Mouse (Mus musculus) stomach, postnatal 0 days (tissue): ENCODE measurements at regions not wholly inside any gene's neighbourhood (a gene's known extent, or its start where the extent isn't known, plus 50 kb on each side); places are given as distances from the start of the nearest gene placed in this dataset.

ENCODE experiments used
- CTCF ChIP-seq: IDR thresholded peaks from 2 replicates; pipeline ENCODE4 v1.5.1; 2016; ENCODE audit warnings: antibody characterized with exemption, low read depth, mild to moderate bottlenecking, moderate library complexity
- EP300 ChIP-seq: optimal IDR thresholded peaks from 2 replicates; pipeline ENCODE3; 2016; ENCODE audit warnings: antibody characterized with exemption

DNA sequence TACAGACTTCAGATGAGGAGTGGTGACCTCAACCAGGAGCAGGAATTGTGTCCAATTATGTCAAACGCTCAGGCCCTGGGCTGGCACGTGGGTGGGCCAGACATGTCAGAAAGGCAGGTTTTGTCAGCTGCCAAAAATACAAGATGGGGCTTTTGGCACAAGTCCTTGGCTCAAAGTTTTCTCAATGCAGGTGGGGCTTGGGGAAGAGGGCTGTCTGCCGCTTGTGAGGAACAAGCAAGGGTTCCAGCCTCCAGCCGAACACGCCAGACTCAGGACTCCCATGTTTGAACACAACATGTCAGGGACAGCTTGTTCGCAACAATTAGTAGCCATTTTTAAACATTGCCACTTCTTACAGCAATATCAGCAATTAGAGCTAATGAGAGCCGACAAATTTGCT lies 69.5 kb downstream of the Lrrc30 start:
- TF ChIP-seq EP300 = no peak
- TF ChIP-seq CTCF = no peak
